Mouse (Mus musculus): ENCODE results near the gene Slc30a6. TPM values are rescaled to one million over a fixed set of nuclear protein-coding genes. Genes with fewer than 3 reads are reported as not detected.
"Not testable (repeated sequence)": the region's sequence is repeated elsewhere in the genome, so short reads cannot be mapped to it uniquely, and the experiment has no call there.

Slc30a6 gene
- total RNA-seq, 2 experiments from 2014 or later: 15.8 to 19.6 TPM

GRCm38 (mm10) chr17:74437762-74438161, 42.4 kb downstream of the Slc30a6 start:
- no peak for DNase-seq
- intact Hi-C loops (cut with DNase I): no loop called here

DNA sequence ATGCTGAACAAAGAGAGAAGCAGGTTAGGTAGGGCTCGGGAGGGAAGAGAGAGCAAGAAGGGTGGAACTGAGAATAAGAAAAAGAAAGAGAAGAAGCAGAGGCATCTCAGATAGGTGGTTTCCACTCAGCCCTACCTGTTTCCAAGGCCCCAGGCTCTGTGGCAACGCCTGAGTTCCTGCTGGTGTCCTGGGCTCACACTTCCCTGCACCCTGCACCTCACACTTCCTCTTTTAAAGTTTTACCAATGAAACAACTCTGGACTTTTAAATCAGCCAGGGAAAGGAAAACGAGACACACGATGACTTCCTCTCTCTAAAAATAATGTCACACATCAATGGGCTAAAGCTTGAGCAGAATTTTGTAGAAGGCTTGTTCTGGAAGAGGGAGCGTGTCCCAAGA, 45.1 kb downstream of the Slc30a6 start:
- DNase-seq: no peak
- intact Hi-C loops (cut with DNase I): no loop called here

GRCm38 (mm10) chr17:74449776-74450175, 54.4 kb downstream of the Slc30a6 start:
- intact Hi-C loops (cut with DNase I): loop anchor here (2.0 kb wide), 1 partner anchor 55 kb away; no protein-coding TSS in a partner anchor
- no peak for DNase-seq

DNA sequence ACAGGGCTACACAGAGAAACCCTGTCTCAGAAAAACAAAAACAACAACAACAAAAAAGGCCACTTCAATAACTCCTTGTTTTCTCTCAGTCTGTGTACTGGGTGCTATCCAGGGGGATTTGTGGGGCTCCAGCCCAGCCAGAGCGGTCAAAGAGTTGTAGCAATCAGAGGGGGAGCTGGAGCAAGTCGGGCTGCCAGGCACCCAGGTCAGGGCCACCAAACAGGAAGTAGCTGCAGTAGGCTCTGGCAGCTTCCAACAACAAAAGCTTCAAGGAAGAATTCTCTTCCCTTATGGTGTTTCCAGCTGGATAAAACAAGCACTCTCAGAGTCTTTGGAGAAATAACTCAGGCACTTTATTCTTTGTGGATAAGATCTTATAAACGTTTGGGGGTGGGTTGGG, 58.5 kb downstream of the Slc30a6 start:
- DNase-seq: no peak
- intact Hi-C loops (cut with DNase I): no loop called here

GRCm38 (mm10) chr17:74454660-74455059, 59.3 kb downstream of the Slc30a6 start:
- no peak for DNase-seq
- intact Hi-C loops (cut with DNase I): no loop called here

DNA sequence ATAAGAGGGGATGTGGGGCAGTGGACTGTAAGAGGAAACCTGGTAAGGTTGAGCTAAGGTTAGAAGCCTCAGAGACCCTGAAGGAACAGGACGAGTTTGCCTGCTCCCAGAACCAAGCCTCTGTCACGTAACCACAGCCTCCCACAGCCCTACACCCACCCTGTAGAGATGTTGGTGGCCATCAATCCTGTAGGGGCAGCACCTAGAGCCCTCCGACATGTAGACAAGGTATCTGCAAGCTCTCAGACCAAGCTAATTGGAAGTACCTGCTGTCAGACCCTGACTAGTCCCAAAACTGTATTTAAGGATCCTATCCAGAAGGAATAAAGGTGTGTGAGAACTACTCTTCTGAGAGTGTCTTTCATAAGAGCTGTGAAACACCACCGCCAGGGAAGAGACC, 60.0 kb downstream of the Slc30a6 start:
- DNase-seq: no peak
- intact Hi-C loops (cut with DNase I): no loop called here

- DNase-seq: no peak
- intact Hi-C loops (cut with DNase I): no loop called here
These were observed 61.4 kb downstream of the Slc30a6 start for GRCm38 (mm10) chr17:74456825-74457224.

DNA sequence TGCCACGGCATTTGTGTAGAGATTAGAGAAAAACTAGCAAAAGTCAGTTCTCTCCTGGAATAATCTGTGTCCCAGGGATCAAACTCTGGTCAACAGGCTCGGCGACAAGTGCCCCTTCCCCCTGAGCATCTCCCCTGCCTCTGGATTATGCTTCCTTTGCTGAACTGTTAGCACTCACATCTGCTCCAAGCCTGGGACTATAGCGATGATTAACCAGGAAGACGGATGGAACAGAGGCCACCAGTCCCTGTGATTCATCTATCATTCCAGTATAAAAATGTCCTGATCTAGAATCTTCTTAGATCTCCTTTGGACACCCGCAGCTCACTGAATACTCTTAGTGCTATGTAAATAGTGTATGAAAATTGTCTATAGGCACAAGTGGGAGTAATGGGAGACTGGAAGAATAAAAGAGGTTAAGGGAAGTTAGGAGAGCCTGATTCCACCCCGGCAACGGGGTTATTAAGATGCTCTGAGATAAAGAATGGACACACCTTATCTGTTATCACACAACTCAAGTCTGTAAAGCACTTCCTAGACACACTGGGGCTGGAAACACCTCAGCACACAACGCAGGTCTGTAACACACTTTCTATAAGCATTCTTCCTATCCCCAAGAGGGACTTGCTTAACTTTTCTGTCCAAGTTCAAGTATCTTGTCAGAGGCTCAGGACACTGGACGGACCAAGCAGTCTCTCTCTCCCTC, 62.7 kb downstream of the Slc30a6 start:
- intact Hi-C loops (cut with DNase I): no loop called here

GRCm38 (mm10) chr17:74458711-74459408, 63.5 kb downstream of the Slc30a6 start, which contains the start of gene Nlrc4:
TSS of gene Nlrc4 (minus strand) at chr17:74459142.
- no peak for DNase-seq
- intact Hi-C loops (cut with DNase I): no loop called here

More for the DNA sequence above, 62.7 kb downstream of the Slc30a6 start:
- no peak for DNase-seq

DNA sequence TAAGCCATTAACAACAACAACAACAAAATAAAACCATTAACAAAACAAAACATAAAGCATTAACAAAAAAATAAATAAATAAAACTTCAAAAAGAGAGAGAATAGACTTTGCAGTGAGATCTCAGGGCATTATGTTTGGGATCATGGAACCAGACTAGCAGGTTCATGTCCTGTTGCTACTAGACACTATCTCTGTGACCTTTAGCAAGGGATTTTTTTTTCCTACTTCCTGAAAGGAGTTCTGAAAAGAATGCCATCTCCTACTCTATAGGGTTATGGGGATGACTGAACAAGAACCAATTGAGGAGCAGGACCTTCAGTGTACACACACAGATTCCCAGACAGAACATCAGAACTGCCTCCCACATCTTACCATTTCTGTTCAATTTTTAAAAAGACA, 68.1 kb downstream of the Slc30a6 start:
- DNase-seq: no peak

DNA sequence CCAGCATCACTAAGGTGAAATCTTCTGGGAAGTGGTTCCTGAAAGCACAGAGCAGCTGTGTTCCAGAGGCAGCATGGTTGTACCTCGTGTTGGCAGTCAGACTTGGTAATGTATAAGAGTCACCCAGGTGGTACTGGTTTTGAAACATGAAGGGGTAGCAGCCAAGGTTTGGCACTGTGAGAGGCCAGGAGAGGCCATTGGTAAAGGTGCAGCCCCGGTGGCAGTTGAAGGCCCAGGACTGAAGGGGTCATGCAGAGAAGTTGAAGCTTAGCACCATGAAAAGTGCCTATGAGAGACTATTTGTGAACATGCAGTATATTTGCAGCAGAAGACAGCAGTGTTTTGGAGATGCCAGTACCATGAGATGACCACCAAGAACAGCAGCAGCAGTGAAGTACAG, 72.6 kb downstream of the Slc30a6 start:
- intact Hi-C loops (cut with DNase I); DNase-seq: not testable (repeated sequence)

More for the DNA sequence above, 68.1 kb downstream of the Slc30a6 start:
- intact Hi-C loops (cut with DNase I): no loop called here

- DNase-seq; intact Hi-C loops (cut with DNase I): not testable (repeated sequence)
These were observed 74.7 kb downstream of the Slc30a6 start for GRCm38 (mm10) chr17:74470133-74470532.

Other genes with a start within 250 kb of the Slc30a6 start
- gene Memo1, start 100.1 kb upstream of the Slc30a6 start, total RNA-seq (2021): 10 to 100 TPM; 72.2 to 80.8 TPM
- 10 to 100 TPM; 73.7 to 74.0 TPM for gene Dpy30, start 71.7 kb upstream of the Slc30a6 start, total RNA-seq (2021)
- gene Spast, start 56.6 kb upstream of the Slc30a6 start, total RNA-seq (2021): 100 to 1,000 TPM; 131 to 141 TPM
- gene Nlrc4, start 63.5 kb downstream of the Slc30a6 start, total RNA-seq (2021): under 1 TPM; 0.10 to 0.18 TPM
- 10 to 100 TPM; 40.2 to 40.9 TPM for gene Yipf4, start 93.9 kb downstream of the Slc30a6 start, total RNA-seq (2021)
- gene Birc6, start 132.7 kb downstream of the Slc30a6 start, total RNA-seq (2021): 100 to 1,000 TPM; 168 to 170 TPM

Measured in left cerebral cortex, postnatal 4 days (tissue).